Mouse (Mus musculus) erythroblast, adult 5-6 weeks (primary cell): ENCODE data around the gene Rab17. TPM values are rescaled to one million over a fixed set of nuclear protein-coding genes. Genes with fewer than 3 reads are reported as not detected.

Experiments used
- ATAC-seq: replicated peaks from 2 replicates; pipeline ENCODE4 v1.8.0; 2016; ENCODE audit warnings: moderate number of reproducible peaks, mild to moderate bottlenecking, moderate TSS enrichment, inconsistent platforms; ENCODE audit not compliant: poor library complexity, low FRiP score, severe bottlenecking
- total RNA-seq, 2 experiments: library from RNA; stranded (forward) in 1 of 2; stranded (reverse) in 1 of 2; fragments of 150-400 nt in 1 of 2; fragments of 200-764, 138-1000 nt in 1 of 2; gene quantifications; 2 replicates each; pipeline versions ENCODE4 v1.2.3 to v1.2.4; 2015 to 2017; ENCODE audit warnings: low replicate concordance in 2 of 2

Rab17 gene
- total RNA-seq, 2 experiments from 2014 or later = not detected

DNA sequence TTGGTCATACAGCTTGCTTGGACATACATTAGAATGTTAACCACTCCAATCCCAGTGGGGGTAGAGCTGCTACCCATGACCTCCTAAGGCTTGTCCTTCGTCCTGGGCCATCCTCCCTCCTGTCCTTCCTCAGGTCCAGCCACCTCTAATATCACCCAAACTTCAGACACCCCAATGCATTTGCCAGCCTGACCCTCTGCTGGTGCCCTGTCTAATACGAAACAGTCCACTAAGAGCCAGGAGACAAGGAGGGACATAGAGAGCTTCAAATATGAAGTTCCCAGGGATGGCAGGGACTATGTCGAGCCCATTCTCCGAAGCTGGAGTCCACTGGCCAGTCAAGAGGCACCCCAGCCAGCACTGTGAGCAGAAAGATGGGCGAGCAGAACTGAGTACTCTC is 28.2 kb upstream of the Rab17 start:
- no peak for ATAC-seq

GRCm38 (mm10) chr1:90997136-90997535 is 27.7 kb upstream of the Rab17 start:
- no peak for ATAC-seq

DNA sequence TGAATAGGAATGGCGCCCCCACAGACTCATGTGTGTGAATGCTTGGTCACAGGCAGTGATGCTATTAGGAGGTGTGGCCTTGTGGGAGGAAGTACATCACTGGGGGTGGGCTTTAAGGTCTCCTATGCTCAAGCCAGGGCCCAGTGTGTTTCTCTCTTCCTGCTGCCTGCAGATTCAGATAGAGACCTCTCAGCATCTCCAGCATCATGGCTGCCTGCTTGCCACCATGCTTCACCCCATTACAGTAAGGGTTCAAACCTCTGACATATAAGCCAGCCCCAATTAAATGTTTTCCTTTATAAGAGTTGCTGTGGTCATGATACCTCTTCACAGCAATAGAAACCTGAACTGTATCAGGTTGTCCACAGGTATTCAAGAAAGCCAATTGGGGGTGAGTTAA is 26.5 kb upstream of the Rab17 start:
- no peak for ATAC-seq

- ATAC-seq = no peak
These were observed 11.9 kb upstream of the Rab17 start for GRCm38 (mm10) chr1:90981346-90981745.

DNA sequence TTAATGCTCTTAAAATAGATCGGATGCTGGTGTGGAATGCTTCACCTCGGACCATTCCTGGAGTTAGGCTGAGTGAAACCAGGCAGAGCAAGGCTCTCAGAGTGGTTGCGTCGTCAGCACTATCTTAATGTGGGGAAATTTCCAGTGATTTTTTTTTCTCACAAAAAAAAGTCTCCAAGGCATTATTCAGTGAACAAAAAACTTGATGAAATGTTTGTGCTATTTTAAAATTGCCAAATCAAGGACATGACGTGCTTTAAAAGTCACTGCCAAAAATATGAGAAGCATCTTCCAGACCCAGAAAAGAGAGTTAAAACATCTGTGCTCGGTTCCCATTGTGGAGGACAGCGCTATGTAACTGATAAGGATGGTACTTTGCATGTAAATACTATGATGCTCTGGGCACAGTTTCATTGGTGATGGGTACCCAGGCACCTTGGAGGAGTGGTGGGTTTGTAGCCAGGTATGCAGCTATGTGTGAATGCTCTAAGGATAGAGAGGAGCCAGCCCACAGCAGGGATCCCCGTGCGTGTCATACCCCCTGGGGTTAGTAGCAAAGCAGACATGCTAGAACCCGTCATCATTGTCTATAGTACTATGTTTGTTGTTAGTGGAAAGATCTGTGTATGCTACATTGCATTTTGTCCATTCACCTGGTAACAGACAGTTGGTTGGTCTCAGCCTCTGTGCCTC is 11.3 kb upstream of the Rab17 start:
- ATAC-seq = no peak

DNA sequence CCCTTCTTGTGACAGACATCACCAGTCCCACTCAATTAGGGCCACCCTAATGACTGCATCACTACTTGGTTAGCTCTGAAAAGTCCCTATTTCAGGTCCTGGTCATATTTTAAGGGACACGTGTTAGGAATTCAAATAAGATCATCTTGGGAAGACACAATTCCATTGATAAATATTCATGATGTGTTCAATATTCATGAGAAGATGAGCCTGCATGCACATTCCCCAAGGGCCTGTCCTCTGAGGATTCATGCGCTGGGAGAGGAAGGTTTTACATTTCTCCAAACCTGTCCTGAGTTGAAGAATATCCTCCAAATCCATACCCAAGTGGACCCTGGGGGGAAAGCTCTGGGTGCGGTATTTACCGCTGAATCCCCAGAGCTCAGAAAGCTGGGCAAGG is 6.5 kb upstream of the Rab17 start:
- ATAC-seq = no peak

- ATAC-seq = no peak
These were observed 5.6 kb upstream of the Rab17 start for GRCm38 (mm10) chr1:90974906-90975649.

DNA sequence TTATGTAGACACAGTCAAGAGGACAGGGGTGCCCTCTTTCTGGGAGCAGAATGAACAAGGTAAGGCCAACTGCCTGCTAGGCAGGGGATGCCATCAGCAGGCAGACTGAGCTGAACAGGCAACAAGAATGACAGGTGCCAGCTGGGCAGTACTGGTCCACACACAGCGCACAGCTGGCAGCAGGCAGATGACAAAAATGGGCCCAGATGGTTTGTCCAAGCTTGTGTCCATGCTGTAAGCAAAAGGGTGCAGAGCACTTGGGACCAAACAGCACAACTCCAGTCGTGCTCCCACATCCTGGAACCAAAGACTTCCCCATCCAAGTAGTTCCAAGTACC is 4.1 kb upstream of the Rab17 start:
- no peak for ATAC-seq

- ATAC-seq = peak; percentile 76
These were observed 3.6 kb upstream of the Rab17 start for GRCm38 (mm10) chr1:90972911-90973573.

GRCm38 (mm10) chr1:90969881-90970390 is 475 bp upstream of the Rab17 start:
- no peak for ATAC-seq

- ATAC-seq = no peak
These were observed 812 bp downstream of the Rab17 start for GRCm38 (mm10) chr1:90968649-90969048.

DNA sequence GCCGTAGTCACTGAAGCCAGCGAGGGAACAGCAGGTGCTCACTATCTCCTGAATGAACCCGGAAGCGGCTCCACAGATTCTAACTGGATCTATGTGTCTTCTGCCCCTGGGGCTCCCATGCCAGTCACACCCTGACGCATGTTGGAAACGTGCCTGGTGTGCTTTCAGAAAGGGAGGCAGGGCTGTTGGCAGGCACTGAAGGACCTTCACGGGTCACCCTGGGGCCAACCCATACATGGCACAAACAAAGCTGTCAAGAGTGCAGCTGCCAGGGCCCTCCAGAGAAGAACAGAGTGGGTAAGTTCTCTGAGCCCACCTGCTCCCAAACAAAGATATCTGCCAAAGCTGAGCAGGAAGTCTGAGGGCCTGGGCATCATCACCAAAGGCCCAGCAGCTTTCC is 1.9 kb downstream of the Rab17 start:
- no peak for ATAC-seq

DNA sequence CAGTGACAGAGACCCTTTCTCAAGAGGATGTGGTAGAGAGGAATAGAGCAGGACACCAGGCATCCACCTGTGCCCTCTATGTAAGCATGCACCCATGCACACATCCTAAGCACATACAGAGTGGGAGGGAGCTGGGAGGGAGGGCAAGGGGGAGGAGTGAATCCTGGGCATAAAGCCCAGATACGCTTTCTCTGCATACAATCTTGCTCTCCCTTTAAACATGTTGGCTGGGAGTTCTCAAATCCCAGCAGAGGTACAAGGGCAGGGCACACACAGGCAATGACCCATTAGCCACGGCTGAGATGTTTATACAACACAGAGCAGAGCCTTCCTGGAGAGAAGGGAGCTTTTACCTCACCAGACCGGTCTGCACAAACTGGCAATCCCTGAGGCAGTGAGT is 6.5 kb downstream of the Rab17 start:
- ATAC-seq = no peak

DNA sequence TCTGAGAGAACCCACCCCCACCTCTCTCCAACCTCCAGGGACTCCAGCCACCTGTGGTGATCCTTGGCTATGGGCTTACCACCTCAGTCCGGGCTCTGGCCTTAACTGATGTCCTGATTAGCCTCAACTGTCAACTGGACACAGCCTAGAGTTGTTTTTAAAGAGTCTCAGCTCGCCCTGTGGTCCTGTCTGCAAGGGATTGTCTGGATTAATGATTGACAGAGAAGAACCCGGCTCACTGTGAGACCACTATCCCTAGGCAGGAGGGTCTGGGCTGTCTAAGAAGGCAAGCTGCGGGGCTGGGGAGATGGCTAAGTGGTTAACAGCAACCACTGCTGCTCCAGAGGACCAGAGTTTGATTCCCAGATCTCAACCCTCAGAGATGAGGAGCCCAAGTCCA is 6.9 kb downstream of the Rab17 start:
- ATAC-seq = no peak

DNA sequence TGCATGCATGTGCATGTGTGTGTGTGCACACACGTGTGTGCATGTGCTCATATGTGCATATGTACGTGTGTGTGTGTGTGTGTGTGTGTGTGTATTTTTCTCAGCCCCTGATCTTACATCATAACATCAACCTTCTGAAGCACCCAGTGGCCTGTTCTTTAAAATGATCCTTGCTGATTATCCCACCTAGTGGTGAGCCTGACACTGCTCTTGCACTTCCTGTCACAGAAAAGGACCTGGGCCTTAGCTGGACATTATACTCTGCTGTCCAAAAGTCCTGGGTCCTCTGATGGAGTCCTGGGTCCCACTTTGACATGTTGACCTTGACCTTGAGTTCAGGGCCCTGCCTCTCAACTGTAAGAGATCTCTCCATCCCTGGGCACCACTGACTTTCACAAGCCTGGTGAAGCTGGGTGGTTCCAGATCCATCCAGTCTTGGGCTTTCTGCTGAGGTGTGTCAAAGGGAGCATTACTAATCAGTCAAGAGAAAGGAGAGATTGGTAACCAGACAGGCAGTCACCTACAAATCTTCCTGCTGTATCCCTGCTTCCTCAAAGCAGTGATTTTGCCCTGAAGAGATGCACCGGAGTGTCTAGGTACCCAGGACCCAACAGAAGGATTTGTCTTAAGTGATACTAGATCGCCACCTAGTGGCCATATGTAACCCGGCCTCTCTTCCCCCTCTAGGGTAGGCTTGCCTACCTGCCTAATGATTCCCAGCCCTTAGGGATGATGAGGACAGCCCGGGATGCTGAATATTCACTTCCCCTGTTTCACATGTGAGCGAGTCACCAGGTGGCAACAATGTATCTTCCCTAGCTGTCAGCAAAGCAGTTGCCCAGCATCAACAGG is 13.0 kb downstream of the Rab17 start:
- ATAC-seq = no peak

- ATAC-seq = no peak
These were observed 15.8 kb downstream of the Rab17 start for GRCm38 (mm10) chr1:90953688-90954087.

DNA sequence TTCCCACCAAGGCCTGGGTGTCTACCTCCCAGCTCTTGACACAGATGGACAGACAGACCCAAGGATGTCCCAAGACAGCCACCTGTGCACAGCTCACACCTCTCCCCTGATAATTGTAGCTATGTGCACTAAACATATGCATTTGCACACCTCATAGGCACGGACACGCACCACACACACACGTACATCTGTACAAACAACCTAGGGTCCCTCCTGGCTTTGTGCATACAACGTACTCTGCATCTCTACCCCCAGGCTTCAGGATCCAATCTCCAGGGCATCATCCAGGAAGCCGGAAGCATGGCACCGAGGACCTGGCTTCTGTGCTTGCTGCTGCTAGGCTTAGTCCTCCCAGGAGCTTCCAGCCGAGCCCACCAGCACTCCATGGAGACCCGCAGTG is 16.7 kb downstream of the Rab17 start, which contains the start of gene Prlh:
Gene Prlh (plus strand): TSS at position 301 of the 400 bp plus-strand sequence.
- no peak for ATAC-seq

GRCm38 (mm10) chr1:90951670-90952069 is 17.8 kb downstream of the Rab17 start:
- ATAC-seq = no peak

- ATAC-seq = no peak
These were observed 20.2 kb downstream of the Rab17 start for GRCm38 (mm10) chr1:90949309-90949708.

- ATAC-seq = 0 out of 2 replicates have a peak, but pooled peaks have one; percentile 49
These were observed 22.2 kb downstream of the Rab17 start for GRCm38 (mm10) chr1:90947252-90947651.
